8 mouse cellular contexts compared by ENCODE assay signal in genomic region chr15:12010602-12011044, GRCm38 (mm10). TPM values are rescaled to one million over a fixed set of nuclear protein-coding genes. Genes with fewer than 3 reads are reported as not detected.
DNase-seq lines count a peak whose midpoint lies in the region; ATAC-seq and TF ChIP-seq lines count a peak whose summit lies in the region.

No protein-coding gene starts in this region.

- H3K27ac ChIP-seq in layer of hippocampus, adult 2 months, result no peak overlapping the region
- H3K27ac ChIP-seq in forebrain, embryonic 11.5 days (ENCODE audit: low read depth, low read length), result no peak overlapping the region

- peak overlapping the region; percentile 36 for H3K4me3 ChIP-seq in layer of hippocampus, adult 2 months
- no peak overlapping the region for H3K4me3 ChIP-seq in forebrain, embryonic 11.5 days (ENCODE audit: low read depth, low read length)

- H3K36me3 ChIP-seq in forebrain, embryonic 11.5 days (ENCODE audit: control insufficient read depth, insufficient read depth, low read length), result no peaks in the 10 kb centered on the region

- 69% methylated on average over 18 of the region's 18 CpGs for WGBS in forebrain, embryonic 11.5 days

- DNase-seq in layer of hippocampus, adult 2 months (ENCODE audit: low spot score in 2 of 2), result no peak
- no peak for DNase-seq in layer of hippocampus, adult 8-10 months (ENCODE audit: low spot score in 2 of 2)
- DNase-seq in forebrain, embryonic 11.5 days (ENCODE audit: low spot score), result no peak
- peak; percentile 13 for DNase-seq in kidney, adult 18-20 months
- DNase-seq in lung, postnatal 25 days (ENCODE audit: low spot score), result peak; percentile 27
- DNase-seq in thymus, postnatal 0 days (ENCODE audit: low spot score), result peak; percentile 79
- DNase-seq in frontal cortex, postnatal 10 days (ENCODE audit: low spot score in 2 of 2), result no peak
- no peak for DNase-seq in embryo, embryonic 10.5 days (ENCODE audit: low spot score)

- no peak overlapping the region for H3K9ac ChIP-seq in forebrain, embryonic 11.5 days (ENCODE audit: low read length)

- 0 out of 2 replicates have a peak overlapping the region, but pooled peaks have one; percentile 2 for H3K4me2 ChIP-seq in forebrain, embryonic 11.5 days (ENCODE audit: low read depth, low read length, severe bottlenecking)

- H3K4me1 ChIP-seq in forebrain, embryonic 11.5 days (replicated peaks; ENCODE audit: control insufficient read depth, insufficient read depth, low read length), result no peaks in the 10 kb centered on the region

- no peak for TF ChIP-seq CTCF in layer of hippocampus, adult 2 months (conservative IDR thresholded peaks at IDR 0.05)

- no peaks in the 10 kb centered on the region for H3K9me3 ChIP-seq in forebrain, embryonic 11.5 days (ENCODE audit: control insufficient read depth, low read length)

- no peaks in the 10 kb centered on the region for H3K27me3 ChIP-seq in forebrain, embryonic 11.5 days (ENCODE audit: control insufficient read depth, insufficient read depth, low read length)

- no peak for ATAC-seq in forebrain, embryonic 11.5 days (replicated peaks; ENCODE audit: low FRiP score)

RNA-seq across cellular contexts. Expression of gene Sub1, which starts 13.8 kb away (rescaled TPM):
- total RNA-seq in layer of hippocampus, adult 2 months (2021), result 100 to 1,000 TPM; 303 to 321 TPM
- total RNA-seq in layer of hippocampus, adult 8-10 months (2022), result 100 to 1,000 TPM; 264 to 299 (median 284) TPM
- 627 and 726 TPM in 2 replicates for polyA plus RNA-seq in forebrain, embryonic 11.5 days (2014; fragmentation: Nextera tagmentation; extraction: Ambion mirVana)
- 1,079 and 1,123 TPM in 2 replicates for polyA plus RNA-seq in thymus, postnatal 0 days (2015; fragmentation: Nextera tagmentation; extraction: Ambion mirVana)

Comparison
In these comparisons a context has a peak if more than half of its experiments do, and no peak if none do; other contexts are left out.
1. DNase-seq: peak in kidney, adult 18-20 months (single experiment), lung, postnatal 25 days (single experiment) and thymus, postnatal 0 days (single experiment); none in layer of hippocampus, adult 2 months (0 of 2), layer of hippocampus, adult 8-10 months (0 of 2), forebrain, embryonic 11.5 days (single experiment), frontal cortex, postnatal 10 days (0 of 2) and embryo, embryonic 10.5 days (single experiment).